Mouse (Mus musculus) cerebellum, postnatal 14 days (tissue): ENCODE results near the gene Cyp4f16.
A peak's percentile ranks its signal among the peaks of the same experiment; 100 is the strongest.
"Not testable (repeated sequence)": the region's sequence is repeated elsewhere in the genome, so short reads cannot be mapped to it uniquely, and the experiment has no call there.

Experiments used
- DNase-seq, 2 experiments: peaks; one replicate each; pipeline ENCODE4 v3.0.0; 2021; ENCODE audit warnings: mixed read lengths in 2 of 2

Gene Cyp4f16

DNA sequence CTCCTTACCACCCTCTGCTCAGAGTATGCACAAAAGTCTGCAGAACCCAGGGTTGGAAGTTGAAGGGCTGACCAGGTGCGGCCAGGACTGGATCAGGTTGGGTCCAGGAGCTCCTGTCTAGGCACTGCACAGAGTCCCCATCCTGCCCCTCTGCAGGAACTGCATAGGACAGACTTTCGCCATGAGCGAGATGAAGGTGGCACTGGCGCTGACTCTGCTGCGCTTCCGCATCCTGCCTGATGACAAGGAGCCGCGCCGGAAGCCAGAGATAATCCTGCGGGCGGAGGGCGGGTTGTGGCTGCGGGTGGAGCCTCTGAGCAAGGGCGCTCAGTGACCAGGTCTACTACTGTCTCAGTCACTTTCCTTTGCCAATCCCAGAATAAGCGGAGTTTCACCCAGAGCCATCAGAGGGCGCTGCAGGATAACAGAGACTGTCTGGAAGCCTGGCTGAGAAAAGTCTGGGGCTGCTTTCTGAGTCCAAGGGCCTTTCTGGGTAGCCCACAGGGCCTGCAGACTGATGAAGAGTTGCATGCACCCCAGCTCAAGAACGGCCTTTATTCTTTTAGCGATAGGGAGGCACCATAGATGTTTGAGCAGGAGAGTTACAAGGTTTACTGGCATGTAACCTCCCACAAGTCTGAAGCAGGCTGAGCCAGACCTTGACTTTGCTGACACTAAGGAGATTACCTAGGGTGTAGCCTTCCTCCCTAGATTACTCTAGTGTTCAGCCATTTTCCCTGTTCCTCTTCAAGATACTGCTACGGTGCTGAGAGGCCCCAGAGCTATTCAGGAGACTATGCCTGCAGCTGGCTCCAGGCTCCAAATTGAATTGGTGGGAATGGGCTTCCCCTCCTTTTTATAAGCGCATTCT lies 14.8 kb downstream of the Cyp4f16 start:
- peak; percentile 93 to 95 for DNase-seq

DNA sequence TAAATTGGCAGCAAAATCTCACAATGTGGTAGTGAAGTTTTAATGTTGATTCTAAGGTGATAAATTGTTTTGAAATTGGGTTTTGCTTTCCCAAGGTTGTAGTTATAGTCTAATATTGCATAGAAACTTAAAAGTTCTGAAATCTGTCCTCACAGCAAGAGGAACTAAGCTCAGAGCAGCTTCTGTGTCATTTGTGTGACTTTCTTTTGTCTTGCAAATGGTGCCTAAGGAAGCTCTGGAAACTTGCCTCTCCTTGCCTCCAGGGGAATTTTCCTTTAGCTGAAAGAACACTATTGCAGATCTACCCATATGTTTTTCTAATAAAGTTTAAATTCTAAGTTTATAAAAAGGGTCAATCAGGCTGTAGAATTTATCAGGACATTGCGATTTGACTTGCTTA lies 16.7 kb downstream of the Cyp4f16 start:
- not testable (repeated sequence) for DNase-seq

DNA sequence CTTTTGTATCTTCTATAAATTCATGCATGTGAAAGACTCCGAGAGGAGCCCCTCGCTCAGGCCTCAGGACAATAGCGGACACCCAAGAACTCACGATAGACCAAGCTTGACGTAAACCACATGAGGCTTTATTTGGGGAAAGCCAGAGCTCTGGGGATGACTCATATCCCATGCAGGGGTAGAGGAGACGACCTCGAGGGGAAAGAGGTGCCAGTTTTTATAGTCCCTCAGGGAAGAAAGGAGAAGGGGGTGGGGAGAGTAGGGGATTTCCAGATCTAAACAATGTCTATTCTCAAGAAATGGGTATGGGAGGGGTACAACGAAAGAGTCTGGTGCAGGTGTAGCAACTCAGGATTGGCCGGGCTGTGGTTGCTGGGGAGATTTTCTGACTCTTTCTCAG lies 18.0 kb downstream of the Cyp4f16 start:
- not testable (repeated sequence) for DNase-seq

DNA sequence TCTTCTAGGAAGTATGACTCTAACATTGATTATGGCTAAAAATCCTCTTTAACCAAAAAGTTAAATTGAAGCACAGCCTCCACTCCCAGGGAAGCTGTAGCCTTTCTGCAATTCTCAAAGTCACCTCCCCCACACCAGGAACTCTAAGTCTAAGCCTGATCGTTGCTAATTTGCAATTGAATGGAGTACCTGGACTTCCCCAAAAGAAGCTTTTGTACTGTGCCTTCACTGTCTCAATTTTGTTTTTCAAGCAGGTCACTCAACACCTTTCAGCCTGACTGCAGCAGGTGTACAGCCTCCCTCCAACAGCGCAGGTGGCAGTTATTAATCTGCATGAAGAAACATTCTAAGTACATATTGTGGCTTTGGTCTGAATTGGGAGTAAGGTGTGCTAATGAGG lies 26.9 kb downstream of the Cyp4f16 start:
- not testable (repeated sequence) for DNase-seq

DNA sequence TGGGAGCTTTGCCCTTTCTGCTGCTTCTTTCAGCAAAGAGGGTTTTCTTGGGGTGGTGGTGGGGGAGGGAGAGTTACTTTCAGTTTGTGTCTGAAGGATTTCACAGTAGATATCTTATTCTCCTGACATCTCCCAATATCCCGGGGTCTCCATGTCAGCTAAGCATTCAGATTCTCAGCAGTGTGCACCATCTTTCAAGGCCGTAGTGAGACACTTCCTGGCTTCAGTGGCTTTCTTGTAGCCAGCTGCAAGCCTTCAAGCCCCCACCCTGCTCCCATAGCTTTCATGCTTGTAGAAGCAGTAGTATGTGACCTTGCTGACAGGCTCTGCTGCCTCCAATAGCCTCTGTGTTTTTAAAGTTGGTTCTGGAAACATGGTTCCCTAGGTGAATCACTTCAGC lies 36.9 kb downstream of the Cyp4f16 start:
- not testable (repeated sequence) for DNase-seq

DNA sequence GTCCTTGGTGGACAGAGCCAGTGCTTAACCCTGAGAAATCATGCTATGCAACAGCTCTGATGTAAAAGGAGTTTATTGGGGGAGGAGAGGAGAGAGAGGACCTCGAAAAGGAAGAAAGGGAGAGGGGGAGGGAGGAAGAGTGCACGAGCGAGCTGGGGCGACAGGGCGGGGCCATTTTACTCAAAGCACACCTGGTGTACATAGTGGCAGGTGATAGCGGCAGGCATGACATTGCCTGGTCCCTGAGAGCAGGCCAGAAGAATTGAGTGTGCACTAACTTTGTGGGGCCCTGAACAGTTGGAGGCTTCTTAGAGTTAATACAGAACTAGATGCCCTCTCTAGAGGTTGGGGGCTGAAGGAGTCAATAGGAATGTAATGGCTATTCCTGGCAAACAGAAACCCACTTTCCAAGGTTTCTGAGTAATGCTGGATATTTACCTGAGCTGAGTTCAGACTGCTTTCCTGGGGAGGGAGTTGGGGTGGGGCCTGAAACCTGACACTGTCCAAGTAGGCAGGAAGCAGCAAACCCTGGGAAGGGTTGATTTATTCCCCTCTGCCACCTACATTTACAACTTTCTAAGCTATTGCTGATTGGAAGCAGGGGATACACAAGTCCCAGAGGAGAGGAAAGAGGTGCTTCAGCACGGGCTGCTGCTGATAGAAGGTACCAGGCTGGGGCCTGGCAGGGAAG lies 41.3 kb downstream of the Cyp4f16 start:
- DNase-seq: no peak

DNA sequence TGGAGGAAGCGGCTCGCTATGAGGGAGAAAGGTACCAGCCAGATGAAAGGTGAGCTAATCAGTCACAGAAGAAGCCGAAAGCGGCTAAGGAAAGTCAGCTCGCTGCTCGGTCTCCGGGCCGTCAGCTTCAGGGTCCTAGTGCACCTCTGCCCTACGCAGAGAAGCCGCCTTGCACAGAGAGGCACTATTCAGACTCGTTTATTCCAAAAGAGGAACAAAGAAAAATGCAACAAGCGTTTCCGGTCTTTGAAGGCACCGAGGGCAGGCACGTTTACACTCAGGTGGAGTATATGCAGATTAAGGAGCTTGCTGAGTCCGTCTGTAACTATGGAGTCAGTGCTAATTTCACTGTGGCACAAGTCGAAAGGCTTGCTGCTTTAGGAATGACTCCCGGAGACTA lies 60.1 kb downstream of the Cyp4f16 start:
- DNase-seq: no peak
